Mouse (Mus musculus): ENCODE data around the gene Flot2. TPM values are rescaled to one million over a fixed set of nuclear protein-coding genes. Genes with fewer than 3 reads are reported as not detected.

The Flot2 gene
- polyA plus RNA-seq, 1 experiment from 2014 or later, result 71.8 TPM

DNA sequence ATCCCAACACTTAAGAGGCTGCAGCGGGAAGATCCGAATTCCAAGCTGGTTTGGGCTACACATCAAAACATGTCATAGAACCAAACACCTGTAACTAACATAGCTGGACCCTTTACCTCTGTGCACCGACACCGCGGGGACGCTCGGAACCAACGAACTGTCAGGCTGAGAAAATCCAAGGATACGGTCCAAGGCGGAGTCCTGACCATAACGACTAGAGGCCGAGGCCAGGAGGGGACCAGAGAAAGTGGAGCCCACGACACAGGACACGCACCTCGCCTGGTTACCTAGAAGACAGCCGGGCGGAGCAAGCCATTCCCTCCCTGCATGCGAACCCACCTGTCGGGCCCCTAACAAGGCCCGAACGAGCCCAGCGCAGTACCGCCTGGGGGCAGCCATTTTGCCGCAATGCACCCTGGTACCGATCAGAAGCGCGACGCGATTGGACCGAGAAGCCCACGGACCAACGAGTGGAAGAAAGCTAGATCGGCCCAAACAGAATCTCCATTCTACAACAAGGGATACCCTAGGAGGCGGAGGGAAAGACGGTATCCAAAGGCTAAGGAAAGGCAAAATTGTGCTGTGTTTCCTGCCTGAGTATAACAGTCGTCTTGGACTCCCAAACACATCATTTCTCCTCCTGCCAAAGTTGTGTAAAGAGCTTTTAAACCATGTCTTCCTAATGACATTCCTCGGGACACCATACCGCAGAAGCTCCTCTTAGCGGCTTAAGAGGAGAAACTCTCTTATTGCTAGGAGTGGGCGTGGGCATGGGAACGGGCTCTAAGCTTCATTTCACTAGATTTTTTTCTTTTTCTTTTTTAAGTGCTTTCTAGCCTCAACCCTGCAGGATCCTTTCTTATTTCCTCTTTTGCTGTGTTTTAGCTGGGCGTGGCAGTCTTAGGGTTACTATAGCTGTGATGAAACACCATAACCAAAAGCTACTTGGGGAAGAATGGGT, 42.5 kb downstream of the Flot2 start, which contains the start of gene Eral1:
Gene Eral1, minus strand, starts transcription at position 423 of the 961 bp plus-strand sequence.
- H3K4me2 ChIP-seq, result peak within 1 kb of the TSS; percentile 81
- ATAC-seq (ENCODE audit: extremely low read depth, insufficient number of reproducible peaks, low FRiP score, low TSS enrichment), result peak; percentile 85
- no peaks in the 10 kb centered on the region for H3K9me3 ChIP-seq
- H3K36me3 ChIP-seq, result peaks cover 29% of the 10 kb centered on the region
- peak within 1 kb of the TSS; percentile 92 for H3K9ac ChIP-seq
- under 1% methylated on average over 42 of the region's 42 CpGs for WGBS
- no peaks in the 10 kb centered on the region for H3K27me3 ChIP-seq (replicated peaks)
- peak within 1 kb of the TSS; percentile 93 for H3K4me3 ChIP-seq
- H3K4me1 ChIP-seq, result peaks cover 15% of the 10 kb centered on the region
- peak within 1 kb of the TSS; percentile 74 for H3K27ac ChIP-seq (replicated peaks)

- WGBS, result 9% methylated on average over 1 of the region's 1 CpGs
- H3K9me3 ChIP-seq, result no peaks in the 10 kb centered on the region
- no peaks in the 10 kb centered on the region for H3K27me3 ChIP-seq (replicated peaks)
- peak overlapping the region; percentile 46 for H3K27ac ChIP-seq (replicated peaks)
- H3K4me1 ChIP-seq, result peaks cover 15% of the 10 kb centered on the region
- ATAC-seq (ENCODE audit: extremely low read depth, insufficient number of reproducible peaks, low FRiP score, low TSS enrichment), result no peak; the same call in 1 of the 2 replicates
- H3K4me3 ChIP-seq, result no peak overlapping the region
- no peaks in the 10 kb centered on the region for H3K36me3 ChIP-seq
- H3K4me2 ChIP-seq, result no peak overlapping the region
- H3K9ac ChIP-seq, result no peak overlapping the region
Measured at GRCm38 (mm10) chr11:78083595-78083994, 45.9 kb downstream of the Flot2 start.

DNA sequence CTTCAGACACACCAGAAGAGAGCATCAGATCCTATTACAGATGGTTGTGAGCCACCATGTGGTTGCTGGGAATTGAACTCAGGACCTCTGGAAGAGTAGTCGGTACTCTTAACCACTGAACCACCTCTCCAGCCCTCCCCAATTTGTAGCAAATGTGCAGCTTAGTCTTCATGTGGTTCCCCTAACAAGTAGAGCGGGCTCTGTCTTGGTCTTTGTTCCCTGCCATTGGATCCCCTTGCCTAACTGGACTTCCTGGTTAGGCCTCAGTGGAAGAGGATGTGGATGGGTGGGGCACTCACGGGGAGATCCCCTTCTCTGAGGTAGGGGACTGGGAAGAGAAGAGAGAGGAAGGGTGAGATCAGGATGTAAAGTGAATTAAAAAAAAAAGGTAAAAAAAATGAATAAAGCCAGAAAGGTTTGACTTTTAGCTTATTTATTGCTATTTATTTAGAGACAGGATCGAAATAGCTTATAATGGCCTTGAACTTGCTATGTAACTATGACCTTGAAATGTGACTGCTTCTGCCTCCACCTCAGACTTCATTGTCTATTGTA, 49.3 kb downstream of the Flot2 start:
- H3K36me3 ChIP-seq, result no peaks in the 10 kb centered on the region
- no peak overlapping the region for H3K4me3 ChIP-seq
- WGBS, result 73% methylated on average over 4 of the region's 4 CpGs
- H3K4me2 ChIP-seq, result no peak overlapping the region
- H3K9me3 ChIP-seq, result no peaks in the 10 kb centered on the region
- ATAC-seq (ENCODE audit: extremely low read depth, insufficient number of reproducible peaks, low FRiP score, low TSS enrichment), result no peak
- no peak overlapping the region for H3K9ac ChIP-seq
- H3K27me3 ChIP-seq (replicated peaks), result no peaks in the 10 kb centered on the region
- H3K27ac ChIP-seq (replicated peaks), result 0 out of 2 replicates have a peak overlapping the region, but pooled peaks have one; percentile 24
- H3K4me1 ChIP-seq, result no peaks in the 10 kb centered on the region; the same call in 1 of the 2 replicates

DNA sequence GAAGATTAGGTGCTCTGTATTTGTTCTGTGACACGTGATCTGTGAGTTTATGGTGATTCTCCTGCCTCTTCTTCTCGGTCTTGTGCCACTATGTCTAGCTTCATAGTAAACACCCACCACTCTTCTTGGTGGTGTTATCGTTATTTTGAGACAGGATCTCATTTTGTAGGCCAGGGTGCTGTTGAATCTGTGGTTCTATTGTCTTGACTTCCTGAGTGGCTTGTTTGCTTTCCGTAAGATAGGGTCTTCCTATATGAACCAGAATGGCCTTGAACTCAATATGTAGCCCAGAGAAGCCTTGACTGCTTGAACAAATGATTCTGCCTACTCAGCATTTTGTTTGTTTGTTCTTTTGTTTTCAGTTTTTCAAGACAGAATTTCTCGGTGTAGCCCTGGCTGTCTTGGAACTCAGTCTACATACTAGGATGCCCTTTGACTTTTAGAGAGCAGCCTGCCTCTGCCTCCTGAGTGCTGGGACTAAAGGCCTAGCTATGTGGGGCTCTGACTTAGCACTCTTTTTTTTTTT, 50.1 kb downstream of the Flot2 start:
- 70% methylated on average over 5 of the region's 5 CpGs for WGBS
- H3K36me3 ChIP-seq, result no peaks in the 10 kb centered on the region
- no peaks in the 10 kb centered on the region for H3K27me3 ChIP-seq (replicated peaks)
- no peak overlapping the region for H3K9ac ChIP-seq
- H3K9me3 ChIP-seq, result no peaks in the 10 kb centered on the region
- H3K4me1 ChIP-seq, result no peaks in the 10 kb centered on the region; the same call in 1 of the 2 replicates
- H3K4me2 ChIP-seq, result no peak overlapping the region
- H3K27ac ChIP-seq (replicated peaks), result peak overlapping the region; percentile 24; the same call in 1 of the 2 replicates
- no peak overlapping the region for H3K4me3 ChIP-seq
- no peak for ATAC-seq (ENCODE audit: extremely low read depth, insufficient number of reproducible peaks, low FRiP score, low TSS enrichment)

- Histone ChIP-seq H3K9me3 (no peaks in the 10 kb centered on the region), H3K9ac (peak overlapping the region; percentile 95), H3K36me3 (0 out of 2 replicates have a peak, but pooled peaks cover 9% of the 10 kb centered on the region), H3K27ac (replicated peaks) (peak overlapping the region; percentile 93), H3K4me2 (peak overlapping the region; percentile 87), H3K4me1 (peaks cover 40% of the 10 kb centered on the region), H3K4me3 (peak overlapping the region; percentile 82), H3K27me3 (replicated peaks) (no peaks in the 10 kb centered on the region)
- WGBS, result 44% methylated on average over 11 of the region's 11 CpGs
- no peak for ATAC-seq (ENCODE audit: extremely low read depth, insufficient number of reproducible peaks, low FRiP score, low TSS enrichment)
Measured at GRCm38 (mm10) chr11:78094137-78094503, 56.4 kb downstream of the Flot2 start.

GRCm38 (mm10) chr11:78094504-78095143, 56.9 kb downstream of the Flot2 start, which contains the start of gene Fam222b:
TSS of gene Fam222b (plus strand) at chr11:78094660.
- ATAC-seq (ENCODE audit: extremely low read depth, insufficient number of reproducible peaks, low FRiP score, low TSS enrichment), result peak; percentile 87
- peaks cover 12% of the 10 kb centered on the region; the same call in 1 of the 2 replicates for H3K36me3 ChIP-seq
- H3K27me3 ChIP-seq (replicated peaks), result no peaks in the 10 kb centered on the region
- under 1% methylated on average over 38 of the region's 38 CpGs for WGBS
- peak within 1 kb of the TSS; percentile 93 for H3K27ac ChIP-seq (replicated peaks)
- H3K9ac ChIP-seq, result peak within 1 kb of the TSS; percentile 95
- H3K4me3 ChIP-seq, result peak within 1 kb of the TSS; percentile 82
- peaks cover 40% of the 10 kb centered on the region for H3K4me1 ChIP-seq
- peak within 1 kb of the TSS; percentile 87 for H3K4me2 ChIP-seq
- H3K9me3 ChIP-seq, result no peaks in the 10 kb centered on the region

DNA sequence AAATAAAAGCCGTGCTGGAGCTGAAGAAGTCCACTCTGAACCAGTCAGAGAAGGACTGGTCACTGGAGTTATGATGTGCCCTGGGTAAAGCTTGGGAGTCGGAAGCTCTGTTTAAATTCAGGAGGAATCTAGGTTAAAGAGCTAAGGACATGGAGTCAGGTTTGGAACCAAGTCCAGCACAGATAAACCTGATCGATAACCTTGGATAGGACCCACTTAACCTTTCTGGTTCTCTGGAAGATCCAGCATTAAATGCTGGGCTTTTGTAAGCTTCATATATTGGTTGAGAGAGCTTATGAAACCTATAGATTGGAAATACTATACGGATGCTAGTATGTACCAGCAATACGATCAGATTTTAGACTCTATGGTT, 57.4 kb downstream of the Flot2 start:
- H3K4me1 ChIP-seq, result peaks cover 40% of the 10 kb centered on the region
- H3K9me3 ChIP-seq, result no peaks in the 10 kb centered on the region

DNA sequence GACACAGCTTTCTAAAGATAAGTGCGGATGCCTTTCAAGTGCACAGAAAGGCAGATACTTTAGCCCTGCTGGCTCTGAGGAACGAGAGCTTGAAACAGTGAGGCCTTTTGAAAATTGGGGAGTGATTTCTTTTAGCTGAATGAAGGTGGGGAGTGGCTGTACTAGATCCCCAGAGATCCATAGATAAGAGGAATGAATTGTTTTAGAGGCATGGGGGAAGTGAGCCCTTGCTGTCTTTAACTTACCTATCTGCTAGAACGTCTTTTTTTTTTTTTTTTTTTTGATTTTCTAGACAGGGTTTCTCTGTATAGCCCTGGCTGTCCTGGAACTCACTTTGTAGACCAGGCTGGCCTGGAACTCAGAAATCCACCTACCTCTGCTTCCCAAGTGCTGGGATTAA, 59.3 kb downstream of the Flot2 start:
- WGBS, result 4% methylated on average over 3 of the region's 3 CpGs
- H3K27ac ChIP-seq (replicated peaks), result peak overlapping the region; percentile 80
- H3K4me1 ChIP-seq, result peaks cover 55% of the 10 kb centered on the region

More for the DNA sequence above, 57.4 kb downstream of the Flot2 start:
- 15% methylated on average over 5 of the region's 5 CpGs for WGBS
- no peak for ATAC-seq (ENCODE audit: extremely low read depth, insufficient number of reproducible peaks, low FRiP score, low TSS enrichment)
- Histone ChIP-seq H3K4me3 (peak overlapping the region; percentile 82), H3K36me3 (peaks cover 14% of the 10 kb centered on the region; the same call in 1 of the 2 replicates), H3K9ac (peak overlapping the region; percentile 95), H3K4me2 (peak overlapping the region; percentile 87), H3K27me3 (replicated peaks) (no peaks in the 10 kb centered on the region), H3K27ac (replicated peaks) (peak overlapping the region; percentile 93)

DNA sequence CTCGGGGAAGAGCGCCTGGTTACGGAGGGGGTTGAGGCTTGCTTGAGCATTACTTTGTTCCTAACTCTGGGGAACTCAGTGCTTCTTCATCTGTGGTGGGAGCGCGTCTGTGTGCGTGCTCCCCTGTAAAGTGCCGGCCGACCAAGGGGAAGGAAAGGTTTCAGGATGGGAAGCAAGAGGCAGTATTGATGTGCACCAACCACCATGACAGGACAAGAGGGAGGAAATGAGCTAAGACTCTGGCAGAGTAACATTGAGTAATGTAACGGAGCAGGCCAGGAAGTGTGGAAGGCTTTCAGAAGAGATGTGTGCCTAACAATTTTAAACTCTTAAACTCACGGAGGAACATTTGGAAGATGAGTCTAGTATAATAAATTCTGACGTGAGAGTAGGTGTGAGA, 63.0 kb downstream of the Flot2 start:
- no peaks in the 10 kb centered on the region for H3K27me3 ChIP-seq (replicated peaks)
- 71% methylated on average over 11 of the region's 11 CpGs for WGBS
- H3K4me3 ChIP-seq, result no peak overlapping the region
- H3K9ac ChIP-seq, result peak overlapping the region; percentile 21; the same call in 1 of the 2 replicates
- no peak overlapping the region for H3K27ac ChIP-seq (replicated peaks)
- peaks cover 51% of the 10 kb centered on the region for H3K4me1 ChIP-seq
- H3K4me2 ChIP-seq, result 0 out of 2 replicates have a peak overlapping the region, but pooled peaks have one; percentile 5
- peaks cover 25% of the 10 kb centered on the region for H3K36me3 ChIP-seq
- H3K9me3 ChIP-seq, result no peaks in the 10 kb centered on the region
- no peak for ATAC-seq (ENCODE audit: extremely low read depth, insufficient number of reproducible peaks, low FRiP score, low TSS enrichment)

More for the DNA sequence above, 59.3 kb downstream of the Flot2 start:
- peak overlapping the region; percentile 95 for H3K9ac ChIP-seq
- peaks cover 20% of the 10 kb centered on the region for H3K36me3 ChIP-seq
- ATAC-seq (ENCODE audit: extremely low read depth, insufficient number of reproducible peaks, low FRiP score, low TSS enrichment), result no peak
- H3K27me3 ChIP-seq (replicated peaks), result no peaks in the 10 kb centered on the region
- H3K4me3 ChIP-seq, result peak overlapping the region; percentile 44
- no peaks in the 10 kb centered on the region for H3K9me3 ChIP-seq
- peak overlapping the region; percentile 87 for H3K4me2 ChIP-seq

- peaks cover 38% of the 10 kb centered on the region for H3K4me1 ChIP-seq
- no peaks in the 10 kb centered on the region for H3K27me3 ChIP-seq (replicated peaks)
- H3K36me3 ChIP-seq, result peaks cover 39% of the 10 kb centered on the region
- H3K4me2 ChIP-seq, result no peak overlapping the region
- H3K4me3 ChIP-seq, result no peak overlapping the region
- no peak overlapping the region for H3K27ac ChIP-seq (replicated peaks)
- WGBS, result 63% methylated on average over 5 of the region's 5 CpGs
- H3K9me3 ChIP-seq, result no peaks in the 10 kb centered on the region
- H3K9ac ChIP-seq, result no peak overlapping the region
- ATAC-seq (ENCODE audit: extremely low read depth, insufficient number of reproducible peaks, low FRiP score, low TSS enrichment), result no peak
Measured at GRCm38 (mm10) chr11:78102142-78102541, 64.4 kb downstream of the Flot2 start.
